ENCODE assay signal across 22 mouse cellular contexts in genomic region chr1:135426645-135427044, GRCm38 (mm10). TPM values are rescaled to one million over a fixed set of nuclear protein-coding genes. Genes with fewer than 3 reads are reported as not detected.
A peak's percentile ranks its signal among the peaks of the same experiment; 100 is the strongest.
DNase-seq lines count a peak whose midpoint lies in the region; ATAC-seq lines count a peak whose summit lies in the region.
"Had no signal": no experiment of that assay in that cellular context is flagged by ENCODE, and none has a peak within 500 bp of the region (broad histone marks: within the 10 kb centered on the region; RNA-seq: fewer than 3 reads in every experiment).

No protein-coding gene starts in this region.

- no peak overlapping the region for H3K4me3 ChIP-seq in intestine, embryonic 16.5 days (ENCODE audit: low read length)
- H3K4me3 ChIP-seq: embryonic facial prominence, embryonic 10.5 days; forebrain, embryonic 13.5 days; heart, embryonic 15.5 days; hindbrain, embryonic 15.5 days had no signal

- H3K9me3 ChIP-seq in intestine, embryonic 16.5 days (ENCODE audit: control insufficient read depth, low read length), result no peaks in the 10 kb centered on the region
- H3K9me3 ChIP-seq: embryonic facial prominence, embryonic 10.5 days; forebrain, embryonic 13.5 days; heart, embryonic 15.5 days; hindbrain, embryonic 15.5 days had no signal

- H3K4me2 ChIP-seq in intestine, embryonic 16.5 days (ENCODE audit: low read depth, low read length), result no peak overlapping the region
- H3K4me2 ChIP-seq: forebrain, embryonic 13.5 days; heart, embryonic 11.5 days; heart, embryonic 15.5 days; hindbrain, embryonic 15.5 days had no signal

- H3K9ac ChIP-seq in intestine, embryonic 16.5 days (ENCODE audit: low read depth, low read length), result no peak overlapping the region
- H3K9ac ChIP-seq: forebrain, embryonic 13.5 days; forebrain, postnatal 0 days; heart, embryonic 15.5 days; hindbrain, embryonic 15.5 days had no signal

- ATAC-seq in intestine, embryonic 16.5 days, result no peak
- ATAC-seq: activated CD4-positive, CD25-positive, alpha-beta regulatory T cell, adult 4 months; forebrain, embryonic 13.5 days; forebrain, postnatal 0 days; intestine, postnatal 0 days; Patski had no signal

- 94% methylated on average over 10 of the region's 10 CpGs for WGBS in intestine, embryonic 16.5 days

- peaks cover 19% of the 10 kb centered on the region for H3K4me1 ChIP-seq in intestine, embryonic 16.5 days (ENCODE audit: control insufficient read depth, insufficient read depth, low read length)

- no peaks in the 10 kb centered on the region for H3K36me3 ChIP-seq in intestine, embryonic 16.5 days (ENCODE audit: control insufficient read depth, insufficient read depth, low read length)

- no peaks in the 10 kb centered on the region for H3K27me3 ChIP-seq in intestine, embryonic 16.5 days (replicated peaks; ENCODE audit: control insufficient read depth, insufficient read depth, low read length)
- H3K27me3 ChIP-seq: forebrain, embryonic 13.5 days; heart, embryonic 15.5 days; hindbrain, embryonic 15.5 days; Patski had no signal

- peak; percentile 16 for DNase-seq in cerebellum, adult 11-12 months
- no peak for DNase-seq in cerebellum, postnatal 4 days (ENCODE audit: low spot score in 2 of 2)
- peak; percentile 71 for DNase-seq in heart, adult 11 months
- DNase-seq in heart, postnatal 4 days, result no peak
- peak; percentile 66 for DNase-seq in adipocyte (ENCODE audit: low spot score)
- no peak for DNase-seq in urinary bladder, postnatal 10 days (ENCODE audit: low spot score)
- DNase-seq: adrenal gland, adult 2 months; adrenal gland, postnatal 25 days; forebrain, postnatal 0 days; gastrocnemius, postnatal 25 days; heart, postnatal 14 days; kidney, adult 8-10 months had no signal

- H3K27ac ChIP-seq in intestine, embryonic 16.5 days (ENCODE audit: low read length), result no peak overlapping the region
- H3K27ac ChIP-seq: embryonic facial prominence, embryonic 10.5 days; forebrain, embryonic 13.5 days; heart, embryonic 15.5 days; hindbrain, embryonic 15.5 days had no signal

RNA-seq across cellular contexts. Expression of gene Ipo9, which starts 3.7 kb away (rescaled TPM):
- total RNA-seq in heart, postnatal 4 days (2021), result 100 to 1,000 TPM in 1 of 2 experiments, 10 to 100 TPM in 1; 95.5 to 116 TPM
- 64.7 and 70.5 TPM in 2 replicates for polyA plus RNA-seq in intestine, embryonic 16.5 days (2015; fragmentation: Nextera tagmentation; extraction: Ambion mirVana)

RNA-seq across cellular contexts. Expression of gene Shisa4, which starts 51.6 kb away (rescaled TPM):
- 10 to 100 TPM; 14.2 to 14.4 TPM for total RNA-seq in heart, postnatal 4 days (2021)
- polyA plus RNA-seq in intestine, embryonic 16.5 days (2015; fragmentation: Nextera tagmentation; extraction: Ambion mirVana), result 19.3 and 22.4 TPM in 2 replicates
- total RNA-seq: granulocyte monocyte progenitor cell, adult 5-6 weeks had no signal
- polyA plus RNA-seq: activated CD4-positive, CD25-positive, alpha-beta regulatory T cell, adult 4 months had no signal

Comparison
In these comparisons a context has a peak if more than half of its experiments do, and no peak if none do; other contexts are left out.
1. DNase-seq: peak in cerebellum, adult 11-12 months (single experiment), heart, adult 11 months (single experiment) and adipocyte (single experiment); none in cerebellum, postnatal 4 days (0 of 2), heart, postnatal 4 days (single experiment) and urinary bladder, postnatal 10 days (single experiment).